Mouse (Mus musculus): ENCODE measurements around the gene Gfy. TPM values are rescaled to one million over a fixed set of nuclear protein-coding genes. Genes with fewer than 3 reads are reported as not detected.

The Gfy gene
- total and polyA plus RNA-seq, 2 experiments from 2014 or later = not detected

GRCm38 (mm10) chr7:45137171-45138006, 42.0 kb downstream of the Gfy start:
- Histone ChIP-seq H3K9me3 (replicated peaks; ENCODE audit: control insufficient read depth, low read length) (no peaks in the 10 kb centered on the region), H3K4me1 (ENCODE audit: control insufficient read depth, insufficient read depth) (no peaks in the 10 kb centered on the region; the same call in 1 of the 2 replicates), H3K27ac (ENCODE audit: low read depth) (no peak overlapping the region), H3K4me2 (ENCODE audit: low read depth, low read length) (no peak overlapping the region), H3K36me3 (replicated peaks; ENCODE audit: control insufficient read depth, insufficient read depth, low read length) (0 out of 2 replicates have a peak, but pooled peaks cover 1% of the 10 kb centered on the region), H3K27me3 (ENCODE audit: control insufficient read depth, insufficient read depth, low read length) (no peaks in the 10 kb centered on the region), H3K4me3 (ENCODE audit: low read depth, low read length) (no peak overlapping the region), H3K9ac (replicated peaks; ENCODE audit: low read depth, low read length) (no peak overlapping the region)
- 58% methylated on average over 12 of the region's 12 CpGs for WGBS
- no peak for TF ChIP-seq EP300 (IDR thresholded peaks at IDR 0.05; ENCODE audit: low read depth)
- no peak for TF ChIP-seq CTCF (IDR thresholded peaks at IDR 0.05; ENCODE audit: low read depth)
- no peak for ATAC-seq (ENCODE audit: insufficient read depth, low read depth)
- no peak for DNase-seq (ENCODE audit: low spot score)

DNA sequence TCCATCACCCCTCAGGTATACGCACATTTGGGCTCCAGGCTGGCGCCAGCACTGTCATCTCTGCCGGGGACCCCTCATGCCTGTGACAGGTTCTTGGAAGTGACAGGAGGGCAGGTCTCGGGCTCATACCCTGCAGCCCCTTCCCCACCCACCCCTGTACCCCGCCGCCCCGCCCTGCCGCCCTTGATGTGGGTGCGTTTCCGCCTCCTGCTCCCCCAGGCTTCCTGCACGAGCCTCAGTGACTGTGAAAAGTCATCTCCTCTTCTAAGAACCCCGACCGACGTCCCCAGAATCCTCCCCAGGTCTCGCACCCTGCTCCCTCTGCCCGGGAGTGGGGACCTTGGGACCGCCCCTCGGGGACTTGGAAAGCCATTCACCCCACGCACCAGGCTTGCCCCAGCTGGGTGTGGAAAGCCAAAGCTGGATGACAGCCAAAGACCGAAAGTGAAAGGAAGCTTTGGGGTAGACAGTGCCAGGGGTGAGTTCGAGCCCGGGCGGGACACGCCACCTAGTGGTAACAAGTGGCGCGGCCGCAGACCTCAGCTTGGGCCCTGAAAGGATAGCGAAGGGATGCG, 43.3 kb downstream of the Gfy start, which contains the start of the genes Gm45713 and Flt3l:
Gene Gm45713 (minus strand): TSS at position 239 of the 575 bp plus-strand sequence.
Gene Flt3l (minus strand): TSS at position 440 of the 575 bp plus-strand sequence.
- peak within 1 kb of the TSS; percentile 59 for H3K9ac ChIP-seq (replicated peaks; ENCODE audit: low read depth, low read length)
- peak within 1 kb of the TSS; percentile 32; the same call in 1 of the 2 replicates for H3K27ac ChIP-seq (ENCODE audit: low read depth)
- no peaks in the 10 kb centered on the region for H3K9me3 ChIP-seq (replicated peaks; ENCODE audit: control insufficient read depth, low read length)
- H3K4me2 ChIP-seq (ENCODE audit: low read depth, low read length) = peak within 1 kb of the TSS; percentile 79
- H3K4me1 ChIP-seq (ENCODE audit: control insufficient read depth, insufficient read depth) = no peaks in the 10 kb centered on the region; the same call in 1 of the 2 replicates
- ATAC-seq (ENCODE audit: insufficient read depth, low read depth) (peak; percentile 84), DNase-seq (ENCODE audit: low spot score) (peak; percentile 88)
- peak within 1 kb of the TSS; percentile 61 for H3K4me3 ChIP-seq (ENCODE audit: low read depth, low read length)
- TF ChIP-seq EP300 (IDR thresholded peaks at IDR 0.05; ENCODE audit: low read depth) (no peak), CTCF (IDR thresholded peaks at IDR 0.05; ENCODE audit: low read depth) (peak; percentile 95)
- H3K36me3 ChIP-seq (replicated peaks; ENCODE audit: control insufficient read depth, insufficient read depth, low read length) = no peaks in the 10 kb centered on the region
- 2% methylated on average over 29 of the region's 29 CpGs for WGBS
- H3K27me3 ChIP-seq (ENCODE audit: control insufficient read depth, insufficient read depth, low read length) = no peaks in the 10 kb centered on the region

DNA sequence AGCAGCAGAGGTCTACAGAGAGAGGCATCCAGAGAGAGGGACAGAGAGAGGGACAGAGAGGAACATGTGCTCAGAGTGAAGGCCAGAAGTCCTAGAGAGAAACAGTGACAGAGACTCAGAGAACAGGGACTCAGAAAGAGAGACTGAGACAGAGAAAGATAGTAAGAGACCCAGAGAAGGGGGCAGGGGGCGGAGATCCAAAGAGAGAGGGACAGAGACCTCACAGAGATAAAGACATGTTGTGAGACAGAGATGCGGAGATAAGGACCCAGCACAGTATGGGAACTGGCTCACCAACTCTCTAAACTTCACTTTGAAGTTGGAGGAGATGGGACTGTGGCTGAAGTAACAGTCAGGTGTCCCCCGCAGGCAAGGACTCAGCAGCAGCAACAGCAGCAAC, 44.0 kb downstream of the Gfy start:
- H3K4me1 ChIP-seq (ENCODE audit: control insufficient read depth, insufficient read depth) = no peaks in the 10 kb centered on the region; the same call in 1 of the 2 replicates
- H3K4me2 ChIP-seq (ENCODE audit: low read depth, low read length) = peak overlapping the region; percentile 79; the same call in 1 of the 2 replicates
- no peak overlapping the region for H3K9ac ChIP-seq (replicated peaks; ENCODE audit: low read depth, low read length)
- H3K36me3 ChIP-seq (replicated peaks; ENCODE audit: control insufficient read depth, insufficient read depth, low read length) = no peaks in the 10 kb centered on the region
- H3K4me3 ChIP-seq (ENCODE audit: low read depth, low read length) = peak overlapping the region; percentile 61; the same call in 1 of the 2 replicates
- TF ChIP-seq CTCF (IDR thresholded peaks at IDR 0.05; ENCODE audit: low read depth) = no peak
- no peak for TF ChIP-seq EP300 (IDR thresholded peaks at IDR 0.05; ENCODE audit: low read depth)
- DNase-seq (ENCODE audit: low spot score) (no peak), ATAC-seq (ENCODE audit: insufficient read depth, low read depth) (no peak)
- H3K27me3 ChIP-seq (ENCODE audit: control insufficient read depth, insufficient read depth, low read length) = no peaks in the 10 kb centered on the region
- WGBS = 71% methylated on average over 3 of the region's 3 CpGs
- no peak overlapping the region for H3K27ac ChIP-seq (ENCODE audit: low read depth)
- H3K9me3 ChIP-seq (replicated peaks; ENCODE audit: control insufficient read depth, low read length) = no peaks in the 10 kb centered on the region

DNA sequence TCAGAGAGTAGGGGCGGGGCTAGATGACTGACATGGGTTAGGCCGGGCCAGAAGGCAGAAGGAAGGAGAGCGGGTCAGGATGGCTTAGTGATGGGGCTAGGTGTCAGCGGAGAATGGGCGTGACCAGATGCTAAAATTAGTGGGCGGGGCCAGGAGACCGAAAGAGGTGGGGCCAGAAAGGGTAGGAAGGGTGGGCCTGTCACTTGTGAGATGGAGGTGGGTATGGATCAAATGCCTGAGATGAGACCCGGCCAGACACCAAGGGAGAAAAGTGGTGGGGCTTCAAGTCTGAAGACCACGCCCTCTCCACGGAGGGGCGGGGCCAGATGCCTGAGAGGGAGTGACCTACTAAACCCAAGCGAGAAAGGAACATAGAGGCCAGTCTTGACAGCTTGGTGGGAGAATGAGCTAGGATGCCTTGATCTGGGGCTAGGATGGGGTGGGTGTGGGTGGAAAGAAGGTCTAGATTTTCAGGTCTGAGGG, 44.8 kb downstream of the Gfy start:
- WGBS = 21% methylated on average over 12 of the region's 12 CpGs
- no peaks in the 10 kb centered on the region for H3K27me3 ChIP-seq (ENCODE audit: control insufficient read depth, insufficient read depth, low read length)
- 0 out of 2 replicates have a peak, but pooled peaks cover 4% of the 10 kb centered on the region for H3K4me1 ChIP-seq (ENCODE audit: control insufficient read depth, insufficient read depth)
- no peaks in the 10 kb centered on the region for H3K9me3 ChIP-seq (replicated peaks; ENCODE audit: control insufficient read depth, low read length)
- TF ChIP-seq CTCF (IDR thresholded peaks at IDR 0.05; ENCODE audit: low read depth) = no peak
- no peak for TF ChIP-seq EP300 (IDR thresholded peaks at IDR 0.05; ENCODE audit: low read depth)
- H3K4me3 ChIP-seq (ENCODE audit: low read depth, low read length) = no peak overlapping the region
- no peak overlapping the region for H3K27ac ChIP-seq (ENCODE audit: low read depth)
- DNase-seq (ENCODE audit: low spot score) (no peak), ATAC-seq (ENCODE audit: insufficient read depth, low read depth) (no peak)
- no peak overlapping the region for H3K4me2 ChIP-seq (ENCODE audit: low read depth, low read length)
- no peaks in the 10 kb centered on the region for H3K36me3 ChIP-seq (replicated peaks; ENCODE audit: control insufficient read depth, insufficient read depth, low read length)
- no peak overlapping the region for H3K9ac ChIP-seq (replicated peaks; ENCODE audit: low read depth, low read length)

- no peak overlapping the region for H3K27ac ChIP-seq (ENCODE audit: low read depth)
- no peaks in the 10 kb centered on the region for H3K27me3 ChIP-seq (ENCODE audit: control insufficient read depth, insufficient read depth, low read length)
- no peak for ATAC-seq (ENCODE audit: insufficient read depth, low read depth)
- TF ChIP-seq EP300 (IDR thresholded peaks at IDR 0.05; ENCODE audit: low read depth) (no peak), CTCF (IDR thresholded peaks at IDR 0.05; ENCODE audit: low read depth) (0 out of 2 replicates have a peak, but pooled peaks have one; percentile 8)
- H3K9me3 ChIP-seq (replicated peaks; ENCODE audit: control insufficient read depth, low read length) = no peaks in the 10 kb centered on the region
- WGBS = 82% methylated on average over 8 of the region's 8 CpGs
- H3K36me3 ChIP-seq (replicated peaks; ENCODE audit: control insufficient read depth, insufficient read depth, low read length) = no peaks in the 10 kb centered on the region
- no peak for DNase-seq (ENCODE audit: low spot score)
- H3K4me3 ChIP-seq (ENCODE audit: low read depth, low read length) = no peak overlapping the region
- no peak overlapping the region for H3K4me2 ChIP-seq (ENCODE audit: low read depth, low read length)
- H3K9ac ChIP-seq (replicated peaks; ENCODE audit: low read depth, low read length) = no peak overlapping the region
- 0 out of 2 replicates have a peak, but pooled peaks cover 8% of the 10 kb centered on the region for H3K4me1 ChIP-seq (ENCODE audit: control insufficient read depth, insufficient read depth)
Measured at GRCm38 (mm10) chr7:45133446-45134159, 45.8 kb downstream of the Gfy start.

Data from heart, postnatal 0 days (tissue).